Mouse (Mus musculus): Measurements from ENCODE around the gene Lrba.

Gene Lrba

GRCm38 (mm10) chr3:86500586-86500985 lies 276.1 kb downstream of the Lrba start:
- no peak for DNase-seq (ENCODE audit: low read depth, low spot score)

GRCm38 (mm10) chr3:86518506-86519109 lies 294.1 kb downstream of the Lrba start:
- DNase-seq (ENCODE audit: low read depth, low spot score), result peak; percentile 5

GRCm38 (mm10) chr3:86522880-86523505 lies 298.5 kb downstream of the Lrba start:
- DNase-seq (ENCODE audit: low read depth, low spot score), result peak; percentile 71

GRCm38 (mm10) chr3:86531531-86532269 lies 307.2 kb downstream of the Lrba start:
- DNase-seq (ENCODE audit: low read depth, low spot score), result no peak

- no peak for DNase-seq (ENCODE audit: low read depth, low spot score)
Measured at GRCm38 (mm10) chr3:86536751-86537150, 312.3 kb downstream of the Lrba start.

- no peak for DNase-seq (ENCODE audit: low read depth, low spot score)
Measured at GRCm38 (mm10) chr3:86538645-86539554, 314.4 kb downstream of the Lrba start.

- no peak for DNase-seq (ENCODE audit: low read depth, low spot score)
Measured at GRCm38 (mm10) chr3:86539555-86540168, 315.2 kb downstream of the Lrba start.

- DNase-seq (ENCODE audit: low read depth, low spot score), result no peak
Measured at GRCm38 (mm10) chr3:86541074-86541614, 316.7 kb downstream of the Lrba start.

GRCm38 (mm10) chr3:86541863-86542397 lies 317.4 kb downstream of the Lrba start:
- DNase-seq (ENCODE audit: low read depth, low spot score), result no peak

GRCm38 (mm10) chr3:86544785-86545184 lies 320.3 kb downstream of the Lrba start:
- no peak for DNase-seq (ENCODE audit: low read depth, low spot score)

GRCm38 (mm10) chr3:86545945-86546344 lies 321.5 kb downstream of the Lrba start:
- DNase-seq (ENCODE audit: low read depth, low spot score), result no peak

- DNase-seq (ENCODE audit: low read depth, low spot score), result no peak
Measured at GRCm38 (mm10) chr3:86546471-86547250, 322.2 kb downstream of the Lrba start.

GRCm38 (mm10) chr3:86547251-86547791 lies 322.8 kb downstream of the Lrba start:
- DNase-seq (ENCODE audit: low read depth, low spot score), result no peak

- no peak for DNase-seq (ENCODE audit: low read depth, low spot score)
Measured at GRCm38 (mm10) chr3:86548091-86549015, 323.9 kb downstream of the Lrba start, which contains the start of gene Mab21l2. Mab21l2 (minus strand) TSS chr3:86548629.

GRCm38 (mm10) chr3:86550301-86551010 lies 326.0 kb downstream of the Lrba start:
- DNase-seq (ENCODE audit: low read depth, low spot score), result no peak

GRCm38 (mm10) chr3:86551011-86551728 lies 326.7 kb downstream of the Lrba start:
- no peak for DNase-seq (ENCODE audit: low read depth, low spot score)

GRCm38 (mm10) chr3:86552170-86552569 lies 327.7 kb downstream of the Lrba start:
- no peak for DNase-seq (ENCODE audit: low read depth, low spot score)

Measured in A20 (cell line).